Mouse (Mus musculus): ENCODE data around the gene Snph. TPM values are rescaled to one million over a fixed set of nuclear protein-coding genes. Genes with fewer than 3 reads are reported as not detected.

Gene Snph
- polyA plus RNA-seq (2015; fragmentation: Nextera tagmentation; extraction: Ambion mirVana): not detected in 2 replicates

DNA sequence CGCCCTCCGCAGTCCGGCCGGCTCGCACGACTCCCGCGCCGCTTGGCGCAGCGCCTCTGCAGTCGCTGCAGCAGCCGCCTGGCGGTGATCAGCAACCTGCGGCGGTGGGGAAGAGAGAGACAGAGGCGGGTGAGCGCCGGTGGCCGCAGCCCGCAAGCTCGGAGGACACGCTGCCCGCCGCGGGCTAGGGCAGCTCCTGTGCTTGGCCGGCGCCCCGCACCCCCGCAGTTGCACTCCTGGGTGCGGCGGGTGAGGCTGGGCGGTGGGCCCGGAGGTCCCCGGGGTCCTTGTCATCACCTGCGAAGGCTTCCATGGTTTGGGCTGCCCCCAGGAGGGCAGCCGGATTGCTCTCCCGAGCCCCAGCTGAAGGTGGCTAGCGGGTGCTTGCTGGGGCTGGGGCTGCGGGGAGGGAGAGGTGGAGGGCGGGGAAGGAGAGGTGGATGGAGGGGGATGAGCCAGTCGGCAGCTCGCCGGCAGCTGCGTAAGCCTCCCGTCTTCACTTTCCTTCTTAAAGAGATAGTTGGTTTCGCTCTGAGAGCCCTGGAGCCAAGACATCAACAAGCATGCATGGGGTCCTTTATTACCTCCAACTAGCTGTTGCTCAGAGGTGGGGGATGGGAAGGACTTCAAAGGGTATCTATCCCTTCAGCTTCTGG is at the start of gene Snph:
Gene Snph, minus strand, starts transcription at position 435 of the 656 bp plus-strand sequence.
- DNase-seq (peak; percentile 41), ATAC-seq (peak; percentile 58)
- Histone ChIP-seq H3K27me3 (ENCODE audit: insufficient read depth, low read length) (peaks cover 32% of the 10 kb centered on the region), H3K4me3 (ENCODE audit: low read depth, low read length) (peak within 1 kb of the TSS; percentile 54), H3K9me3 (ENCODE audit: low read length) (no peaks in the 10 kb centered on the region), H3K9ac (replicated peaks) (peak within 1 kb of the TSS; percentile 50; the same call in 1 of the 2 replicates), H3K27ac (ENCODE audit: low read depth) (no peak within 1 kb of the TSS), H3K4me1 (ENCODE audit: insufficient read depth) (0 out of 2 replicates have a peak, but pooled peaks cover 2% of the 10 kb centered on the region), H3K36me3 (replicated peaks; ENCODE audit: insufficient read depth, low read length) (no peaks in the 10 kb centered on the region), H3K4me2 (ENCODE audit: low read depth, low read length) (peak within 1 kb of the TSS; percentile 81)
- TF ChIP-seq EP300 (IDR thresholded peaks at IDR 0.05; ENCODE audit: low read depth): no peak
- peak; percentile 37 for TF ChIP-seq CTCF (IDR thresholded peaks at IDR 0.05; ENCODE audit: low read depth)
- WGBS (ENCODE audit: insufficient replicate concordance): 1% methylated on average over 33 of the region's 47 CpGs

DNA sequence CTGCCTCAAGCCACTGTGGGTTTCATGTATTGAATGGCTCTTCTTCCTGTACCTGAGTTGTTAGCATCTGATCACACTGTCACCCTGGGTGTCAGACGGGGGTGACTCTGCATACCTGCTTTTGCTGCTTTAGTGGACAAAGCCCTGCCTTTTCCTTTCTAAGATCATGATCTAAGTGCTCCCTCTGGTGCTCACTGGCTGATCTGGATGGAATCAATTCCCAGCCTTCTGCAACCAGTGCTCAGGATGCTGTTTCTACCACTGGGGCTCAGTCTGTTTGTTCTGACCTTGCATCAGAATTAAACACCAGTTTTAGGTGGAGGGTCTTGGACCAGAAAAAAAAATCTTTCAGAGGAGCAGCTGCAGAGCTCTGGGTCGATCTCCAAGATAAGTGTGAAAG is 43.8 kb upstream of the Snph start:
- H3K27me3 ChIP-seq (ENCODE audit: insufficient read depth, low read length): no peaks in the 10 kb centered on the region
- TF ChIP-seq EP300 (IDR thresholded peaks at IDR 0.05; ENCODE audit: low read depth): no peak
- 0 out of 2 replicates have a peak, but pooled peaks have one; percentile 5 for TF ChIP-seq CTCF (IDR thresholded peaks at IDR 0.05; ENCODE audit: low read depth)
- H3K4me3 ChIP-seq (ENCODE audit: low read depth, low read length): no peak overlapping the region
- H3K9me3 ChIP-seq (ENCODE audit: low read length): no peaks in the 10 kb centered on the region
- 49% methylated on average over 2 of the region's 2 CpGs for WGBS (ENCODE audit: insufficient replicate concordance)
- no peak overlapping the region for H3K9ac ChIP-seq (replicated peaks)
- H3K27ac ChIP-seq (ENCODE audit: low read depth): no peak overlapping the region
- ATAC-seq: no peak
- no peak for DNase-seq
- H3K4me2 ChIP-seq (ENCODE audit: low read depth, low read length): no peak overlapping the region
- H3K36me3 ChIP-seq (replicated peaks; ENCODE audit: insufficient read depth, low read length): no peaks in the 10 kb centered on the region
- H3K4me1 ChIP-seq (ENCODE audit: insufficient read depth): no peaks in the 10 kb centered on the region

DNA sequence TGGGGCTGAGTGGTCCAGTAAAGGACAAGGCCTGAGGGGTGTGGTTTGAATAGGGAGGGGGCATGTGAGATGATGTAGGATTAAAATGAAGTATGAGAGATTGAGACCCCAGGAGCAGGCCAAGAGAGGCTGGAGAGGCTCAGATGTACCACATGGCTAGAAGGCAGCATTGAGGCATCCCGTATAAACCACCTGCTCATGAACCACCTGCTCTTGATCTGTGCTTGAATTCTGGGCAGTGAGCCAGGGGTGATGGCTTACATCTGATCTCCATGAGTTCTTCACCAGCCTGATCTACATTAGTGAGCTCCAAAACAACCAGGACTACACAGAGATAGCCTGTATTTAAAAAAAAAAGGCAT is 38.6 kb upstream of the Snph start:
- Histone ChIP-seq H3K9me3 (ENCODE audit: low read length) (no peaks in the 10 kb centered on the region), H3K9ac (replicated peaks) (no peak overlapping the region), H3K4me2 (ENCODE audit: low read depth, low read length) (no peak overlapping the region), H3K27me3 (ENCODE audit: insufficient read depth, low read length) (0 out of 2 replicates have a peak, but pooled peaks cover 2% of the 10 kb centered on the region), H3K36me3 (replicated peaks; ENCODE audit: insufficient read depth, low read length) (no peaks in the 10 kb centered on the region), H3K4me3 (ENCODE audit: low read depth, low read length) (no peak overlapping the region), H3K4me1 (ENCODE audit: insufficient read depth) (no peaks in the 10 kb centered on the region), H3K27ac (ENCODE audit: low read depth) (no peak overlapping the region)
- 0 out of 2 replicates have a peak, but pooled peaks have one; percentile 8 for ATAC-seq
- WGBS (ENCODE audit: insufficient replicate concordance): 67% methylated on average over 1 of the region's 1 CpGs
- no peak for DNase-seq
- no peak for TF ChIP-seq EP300 (IDR thresholded peaks at IDR 0.05; ENCODE audit: low read depth)
- no peak for TF ChIP-seq CTCF (IDR thresholded peaks at IDR 0.05; ENCODE audit: low read depth)

DNA sequence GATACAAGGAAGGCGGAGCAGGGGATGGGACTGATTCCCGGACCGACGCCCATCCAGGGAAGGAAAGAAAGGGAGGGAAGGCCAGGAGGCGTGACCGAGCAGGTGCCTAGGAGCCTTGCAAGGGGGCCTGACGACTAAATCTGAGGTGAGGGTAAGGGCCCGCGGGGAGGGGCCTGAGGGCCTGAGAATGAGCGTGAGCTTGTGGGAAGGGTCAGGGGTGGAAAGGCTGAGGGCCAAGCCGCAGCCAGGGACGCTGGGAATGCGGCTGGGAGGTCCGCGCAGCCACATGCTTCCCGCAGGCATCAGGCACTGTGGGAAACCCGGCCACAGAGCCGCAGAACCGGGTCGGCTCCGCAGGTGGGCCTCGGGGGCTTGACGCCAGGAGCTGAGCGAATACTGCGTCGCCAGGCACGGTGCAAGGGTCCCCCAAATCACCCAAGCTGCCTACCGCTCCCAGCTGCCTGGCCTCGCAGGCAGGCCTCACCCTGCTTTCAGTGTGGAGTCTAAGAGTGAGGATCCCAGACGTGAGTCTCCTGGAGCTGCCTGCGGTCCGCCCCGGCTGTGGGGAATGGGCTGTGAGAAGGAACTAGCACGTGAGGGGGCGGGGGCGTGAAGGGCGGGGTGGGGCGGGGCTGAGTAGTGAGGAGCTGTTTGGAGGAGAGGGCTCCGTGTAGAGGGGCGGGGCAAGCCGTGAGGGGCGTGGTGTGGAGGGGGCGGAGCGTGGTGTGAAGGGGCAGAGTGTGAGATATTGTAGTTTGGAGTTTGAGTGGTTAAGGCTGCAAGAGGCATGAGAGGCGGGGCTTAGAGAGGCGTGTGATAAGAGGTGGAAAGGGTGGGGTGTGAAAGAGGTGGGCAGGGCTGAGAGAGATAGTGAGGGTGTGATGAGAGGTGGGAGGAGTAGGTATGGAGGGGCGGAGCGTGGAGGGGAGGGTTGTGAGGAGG is 37.9 kb upstream of the Snph start:
- TF ChIP-seq CTCF (IDR thresholded peaks at IDR 0.05; ENCODE audit: low read depth) (no peak), EP300 (IDR thresholded peaks at IDR 0.05; ENCODE audit: low read depth) (no peak)
- Histone ChIP-seq H3K9ac (replicated peaks) (no peak overlapping the region), H3K9me3 (ENCODE audit: low read length) (no peaks in the 10 kb centered on the region), H3K27me3 (ENCODE audit: insufficient read depth, low read length) (0 out of 2 replicates have a peak, but pooled peaks cover 2% of the 10 kb centered on the region), H3K4me2 (ENCODE audit: low read depth, low read length) (no peak overlapping the region), H3K4me1 (ENCODE audit: insufficient read depth) (no peaks in the 10 kb centered on the region), H3K4me3 (ENCODE audit: low read depth, low read length) (no peak overlapping the region), H3K27ac (ENCODE audit: low read depth) (no peak overlapping the region), H3K36me3 (replicated peaks; ENCODE audit: insufficient read depth, low read length) (no peaks in the 10 kb centered on the region)
- DNase-seq (no peak), ATAC-seq (peak; percentile 27)
- 43% methylated on average over 38 of the region's 48 CpGs for WGBS (ENCODE audit: insufficient replicate concordance)

DNA sequence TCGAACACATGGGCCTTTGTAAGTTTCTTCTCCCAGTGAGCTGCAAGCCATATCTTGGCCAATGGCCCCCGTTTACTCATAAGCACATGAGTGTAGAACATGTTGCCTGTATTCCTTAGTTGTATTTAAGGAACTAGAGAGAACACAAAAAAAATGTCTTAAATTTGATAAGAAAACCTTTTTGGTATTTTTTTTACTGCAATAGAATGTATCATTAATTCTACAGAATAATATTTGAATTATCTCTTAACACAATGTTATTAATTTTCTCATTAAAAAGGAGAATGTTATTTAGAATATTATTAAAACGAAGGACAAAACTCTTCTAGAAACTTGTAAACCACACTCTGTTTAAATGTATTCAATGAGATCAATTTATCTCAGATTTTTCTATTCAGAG is 36.0 kb upstream of the Snph start, which contains the start of gene Rad21l:
Gene Rad21l, minus strand, starts transcription at position 101 of the 400 bp plus-strand sequence.
- no peak within 1 kb of the TSS for H3K9ac ChIP-seq (replicated peaks)
- ATAC-seq (no peak), DNase-seq (no peak)
- WGBS (ENCODE audit: insufficient replicate concordance): 52% methylated on average over 3 of the region's 3 CpGs
- no peak within 1 kb of the TSS for H3K4me3 ChIP-seq (ENCODE audit: low read depth, low read length)
- no peak within 1 kb of the TSS for H3K27ac ChIP-seq (ENCODE audit: low read depth)
- TF ChIP-seq EP300 (IDR thresholded peaks at IDR 0.05; ENCODE audit: low read depth): no peak
- TF ChIP-seq CTCF (IDR thresholded peaks at IDR 0.05; ENCODE audit: low read depth): no peak
- H3K9me3 ChIP-seq (ENCODE audit: low read length): no peaks in the 10 kb centered on the region
- H3K4me1 ChIP-seq (ENCODE audit: insufficient read depth): no peaks in the 10 kb centered on the region
- no peak within 1 kb of the TSS for H3K4me2 ChIP-seq (ENCODE audit: low read depth, low read length)
- H3K27me3 ChIP-seq (ENCODE audit: insufficient read depth, low read length): 0 out of 2 replicates have a peak, but pooled peaks cover 5% of the 10 kb centered on the region
- no peaks in the 10 kb centered on the region for H3K36me3 ChIP-seq (replicated peaks; ENCODE audit: insufficient read depth, low read length)

DNA sequence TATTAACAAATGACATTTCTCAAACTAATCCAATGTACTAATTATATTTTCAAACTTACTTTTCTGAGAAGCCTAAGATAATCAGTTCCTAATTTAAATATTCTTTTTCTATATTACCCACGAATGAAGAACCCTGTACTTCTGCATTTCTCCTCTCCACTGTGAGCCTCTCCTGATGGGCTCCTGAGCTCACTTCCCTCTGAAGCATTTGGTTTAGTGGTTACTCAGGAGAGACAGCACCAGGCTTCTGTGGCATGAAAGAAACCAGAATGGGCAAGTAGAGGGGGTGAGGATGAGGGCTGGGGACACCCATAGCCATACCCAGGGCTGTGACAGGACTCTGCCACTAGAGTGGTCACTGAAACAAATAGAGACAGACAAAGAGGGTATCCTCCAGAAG is 19.7 kb upstream of the Snph start:
- no peak overlapping the region for H3K9ac ChIP-seq (replicated peaks)
- H3K4me2 ChIP-seq (ENCODE audit: low read depth, low read length): no peak overlapping the region
- TF ChIP-seq EP300 (IDR thresholded peaks at IDR 0.05; ENCODE audit: low read depth) (no peak), CTCF (IDR thresholded peaks at IDR 0.05; ENCODE audit: low read depth) (no peak)
- H3K9me3 ChIP-seq (ENCODE audit: low read length): no peaks in the 10 kb centered on the region
- ATAC-seq (no peak), DNase-seq (no peak)
- no peak overlapping the region for H3K27ac ChIP-seq (ENCODE audit: low read depth)
- H3K4me1 ChIP-seq (ENCODE audit: insufficient read depth): no peaks in the 10 kb centered on the region
- H3K36me3 ChIP-seq (replicated peaks; ENCODE audit: insufficient read depth, low read length): no peaks in the 10 kb centered on the region
- no peak overlapping the region for H3K4me3 ChIP-seq (ENCODE audit: low read depth, low read length)
- WGBS (ENCODE audit: insufficient replicate concordance): 24% methylated on average over 1 of the region's 1 CpGs
- no peaks in the 10 kb centered on the region for H3K27me3 ChIP-seq (ENCODE audit: insufficient read depth, low read length)
